Mouse (Mus musculus): ENCODE results near the gene Ces3b.
"Not testable (repeated sequence)": the region's sequence is repeated elsewhere in the genome, so short reads cannot be mapped to it uniquely, and the experiment has no call there.

Gene Ces3b

DNA sequence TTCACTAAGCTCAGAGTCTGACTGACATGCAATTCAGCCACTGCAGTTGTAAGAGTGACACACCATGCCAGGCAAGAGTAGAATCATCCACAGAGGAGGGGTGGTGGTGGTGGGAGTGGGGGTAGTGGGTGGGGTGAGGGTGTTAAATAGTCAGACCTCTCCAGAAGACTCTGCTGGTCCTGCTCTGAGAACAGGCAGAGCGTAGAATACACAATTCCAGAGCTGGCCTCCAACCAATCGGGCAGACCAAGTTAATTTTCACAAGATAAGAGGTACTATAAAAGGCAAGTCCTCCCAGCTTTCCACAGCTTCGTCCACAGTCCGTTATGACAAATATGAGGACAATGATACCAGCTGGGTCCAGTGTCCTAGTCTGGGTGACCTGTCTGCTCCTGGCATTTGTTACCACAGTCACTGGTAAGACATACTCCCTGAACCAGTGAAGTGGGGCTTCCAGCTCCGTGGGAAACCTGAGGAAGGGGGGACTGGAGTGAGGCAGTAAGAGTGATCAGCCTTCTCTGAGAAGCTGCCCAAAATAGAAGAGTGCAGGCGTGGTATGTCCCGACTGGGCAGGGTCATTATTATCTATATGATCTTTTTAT, at the start of gene Ces3b:
Gene Ces3b, plus strand, starts transcription at position 305 of the 602 bp plus-strand sequence.
- ATAC-seq (ENCODE audit: insufficient number of reproducible peaks, low FRiP score, low TSS enrichment), result no peak

GRCm38 (mm10) chr8:105043510-105043909, 40.0 kb upstream of the Ces3b start:
- ATAC-seq (ENCODE audit: insufficient number of reproducible peaks, low FRiP score, low TSS enrichment), result no peak

- ATAC-seq (ENCODE audit: insufficient number of reproducible peaks, low FRiP score, low TSS enrichment), result no peak
Observed at GRCm38 (mm10) chr8:105045824-105046401, 37.6 kb upstream of the Ces3b start.

DNA sequence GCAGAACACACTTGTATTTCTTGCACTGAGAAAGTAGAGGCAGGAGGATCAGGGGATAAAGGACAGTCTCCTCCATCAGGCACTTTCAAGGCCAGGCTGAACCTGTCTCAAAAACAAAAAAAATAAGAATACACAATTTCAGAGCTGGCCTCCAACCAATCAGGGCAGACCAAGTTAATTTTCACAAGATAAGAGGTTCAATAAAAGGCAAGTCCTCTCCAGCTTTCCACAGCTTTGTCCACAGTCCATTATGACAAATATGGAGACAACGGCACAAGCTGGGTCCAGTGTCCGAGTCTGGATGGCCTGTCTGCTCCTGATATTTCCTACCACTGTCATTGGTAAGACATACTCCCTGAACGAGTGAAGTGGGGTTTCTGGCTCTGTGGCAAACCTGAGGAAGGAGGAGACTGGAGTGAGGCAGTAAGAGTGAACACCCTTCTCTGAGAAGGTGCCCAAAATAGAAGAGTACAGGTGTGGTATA, 35.1 kb upstream of the Ces3b start, which contains the start of gene Ces3a:
Gene Ces3a, plus strand, starts transcription at position 231 of the 484 bp plus-strand sequence.
- no peak for ATAC-seq (ENCODE audit: insufficient number of reproducible peaks, low FRiP score, low TSS enrichment)

DNA sequence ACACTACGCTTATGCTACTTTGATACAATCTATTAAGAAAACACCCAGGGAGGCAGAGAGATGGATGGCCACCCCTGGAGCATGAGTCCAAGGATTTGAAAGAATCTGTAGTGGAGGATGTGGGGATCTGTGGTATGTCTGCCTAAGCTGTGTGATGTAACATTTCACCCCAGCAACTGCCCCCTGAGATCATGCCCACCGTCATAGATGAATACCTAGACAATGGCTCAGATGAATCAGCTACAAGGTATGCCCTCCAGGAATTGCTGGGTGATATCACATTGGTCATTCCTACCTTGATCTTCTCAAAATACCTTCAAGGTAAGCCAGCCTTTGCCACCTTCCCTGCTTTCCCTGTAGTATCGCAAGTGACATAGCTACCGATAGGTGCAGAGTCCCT, 27.3 kb upstream of the Ces3b start:
- ATAC-seq (ENCODE audit: insufficient number of reproducible peaks, low FRiP score, low TSS enrichment), result no peak

- no peak for ATAC-seq (ENCODE audit: insufficient number of reproducible peaks, low FRiP score, low TSS enrichment)
Observed at GRCm38 (mm10) chr8:105060056-105060455, 23.5 kb upstream of the Ces3b start.

DNA sequence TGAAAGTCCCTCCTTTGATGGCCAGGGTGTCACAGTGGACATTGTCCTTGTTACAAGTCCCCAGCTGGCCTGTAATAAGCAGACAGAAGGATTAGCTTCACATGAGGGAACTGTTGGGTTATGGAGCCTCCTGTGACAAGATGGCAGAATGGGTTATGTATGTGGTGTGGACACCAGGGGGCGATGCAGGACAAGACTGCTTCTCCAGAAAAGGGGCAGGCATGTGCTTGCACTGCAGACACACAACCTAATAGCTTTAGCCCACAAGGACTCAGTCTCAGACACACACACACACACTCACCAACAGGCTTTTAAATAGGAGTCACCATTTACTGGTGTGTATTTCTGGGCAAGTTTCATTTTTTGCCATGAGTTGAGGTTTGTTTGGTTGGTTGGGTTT, 16.8 kb upstream of the Ces3b start:
- ATAC-seq (ENCODE audit: insufficient number of reproducible peaks, low FRiP score, low TSS enrichment), result no peak

GRCm38 (mm10) chr8:105067905-105068304, 15.6 kb upstream of the Ces3b start:
- ATAC-seq (ENCODE audit: insufficient number of reproducible peaks, low FRiP score, low TSS enrichment), result not testable (repeated sequence)

DNA sequence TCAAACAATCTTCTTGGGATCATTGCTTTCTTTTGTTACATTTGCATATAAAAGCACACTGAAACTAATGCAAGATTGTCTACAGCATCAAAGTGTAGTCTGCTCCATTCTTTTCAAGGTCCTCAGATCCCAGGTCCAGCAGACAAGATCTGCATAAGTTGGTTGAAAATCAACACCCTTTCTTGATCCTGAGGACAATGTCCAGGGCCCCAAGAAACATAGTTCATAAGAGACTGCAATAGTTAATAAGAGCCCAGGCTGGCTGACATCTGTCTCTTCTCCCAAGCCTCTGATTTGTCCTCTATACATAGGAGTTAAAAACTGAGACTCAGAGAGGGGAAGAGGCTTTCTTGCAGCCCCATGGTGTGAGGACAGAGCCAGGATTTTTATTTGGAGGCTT, 14.6 kb upstream of the Ces3b start:
- ATAC-seq (ENCODE audit: insufficient number of reproducible peaks, low FRiP score, low TSS enrichment), result no peak

DNA sequence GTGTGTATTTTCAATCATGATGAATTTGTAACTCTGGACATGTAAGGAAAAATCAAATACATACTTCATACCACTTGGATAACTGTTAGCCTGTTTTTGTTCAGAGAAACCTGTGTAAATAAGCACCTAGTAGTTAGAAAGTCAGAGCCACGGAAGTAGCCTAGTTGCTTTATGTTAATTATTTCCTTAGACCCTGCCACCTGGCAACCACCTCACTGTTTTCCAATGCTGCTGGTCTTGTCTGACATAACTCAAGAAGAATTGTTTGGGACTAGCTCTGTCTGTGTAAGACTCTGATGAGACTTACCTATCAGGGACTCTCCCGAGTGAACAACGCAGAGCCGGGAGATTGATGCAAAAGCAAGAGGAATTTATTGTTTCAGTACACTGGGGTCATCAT, 7.0 kb upstream of the Ces3b start:
- no peak for ATAC-seq (ENCODE audit: insufficient number of reproducible peaks, low FRiP score, low TSS enrichment)

GRCm38 (mm10) chr8:105077071-105077470, 6.5 kb upstream of the Ces3b start:
- ATAC-seq (ENCODE audit: insufficient number of reproducible peaks, low FRiP score, low TSS enrichment), result no peak

- ATAC-seq (ENCODE audit: insufficient number of reproducible peaks, low FRiP score, low TSS enrichment), result no peak
Observed at GRCm38 (mm10) chr8:105078591-105078990, 5.0 kb upstream of the Ces3b start.

DNA sequence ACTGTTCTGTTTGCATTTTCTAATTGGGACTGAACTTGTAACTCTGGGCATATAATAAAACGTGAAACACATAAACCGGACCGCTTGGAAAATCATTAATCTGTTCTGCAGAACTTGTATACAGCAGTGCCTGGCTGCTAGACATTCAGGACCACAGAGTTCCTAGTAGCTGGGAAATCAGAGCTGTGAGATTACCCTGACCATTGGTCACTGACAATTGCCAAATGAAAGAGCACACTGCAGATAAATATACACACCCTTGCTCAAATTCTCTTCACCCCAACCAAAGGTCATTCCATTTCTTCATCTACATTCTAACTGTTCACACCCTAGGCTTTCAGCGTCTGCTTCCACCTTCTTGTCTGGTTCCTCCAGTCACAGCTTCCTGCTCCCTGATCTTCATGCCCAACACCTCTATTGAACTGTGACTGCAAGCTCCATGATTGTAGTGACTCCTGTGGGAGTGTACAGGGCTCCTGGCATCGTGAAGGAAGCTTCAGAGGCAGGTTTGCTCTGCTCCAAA, 2.7 kb upstream of the Ces3b start:
- no peak for ATAC-seq (ENCODE audit: insufficient number of reproducible peaks, low FRiP score, low TSS enrichment)

DNA sequence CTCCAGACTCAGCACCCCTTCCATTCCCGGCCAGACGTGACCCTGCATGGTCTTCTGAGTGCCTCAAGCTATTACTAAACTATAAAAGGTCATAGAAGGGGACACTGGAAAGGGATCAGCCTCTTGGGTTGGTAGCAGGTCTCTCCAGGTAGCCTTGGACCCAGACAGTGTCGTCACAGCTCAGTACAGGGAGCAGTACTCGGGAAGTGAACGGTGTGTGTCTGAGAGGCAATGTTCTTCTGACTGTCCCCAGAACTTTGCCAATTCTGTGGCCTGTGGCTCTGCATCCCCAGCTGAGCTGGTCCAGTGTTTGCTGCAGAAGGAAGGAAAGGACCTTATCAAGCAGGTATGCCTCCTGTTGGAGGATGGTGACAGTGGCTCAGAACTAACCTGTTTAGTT, 4.6 kb downstream of the Ces3b start:
- not testable (repeated sequence) for ATAC-seq (ENCODE audit: insufficient number of reproducible peaks, low FRiP score, low TSS enrichment)

GRCm38 (mm10) chr8:105088581-105088980, 5.0 kb downstream of the Ces3b start:
- no peak for ATAC-seq (ENCODE audit: insufficient number of reproducible peaks, low FRiP score, low TSS enrichment)

DNA sequence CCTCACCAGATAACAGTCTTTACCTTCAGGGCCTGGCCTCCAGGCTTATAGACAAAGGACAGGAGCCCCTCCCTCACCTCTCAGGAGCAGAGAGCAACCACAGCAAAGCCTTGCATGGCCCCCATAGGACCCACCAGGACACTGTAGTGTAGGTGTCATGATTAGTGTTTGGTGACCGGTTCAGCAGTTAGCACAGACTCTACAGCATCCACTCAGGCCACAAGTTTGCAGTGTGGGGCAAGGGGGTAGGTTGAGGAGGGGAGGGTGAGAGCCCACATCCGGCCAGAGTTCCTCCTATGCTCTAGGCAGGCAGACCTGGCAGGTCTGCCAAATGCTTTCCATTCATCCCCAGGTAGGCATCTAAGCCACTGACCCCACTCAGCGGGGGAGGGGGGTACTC, 10.4 kb downstream of the Ces3b start:
- no peak for ATAC-seq (ENCODE audit: insufficient number of reproducible peaks, low FRiP score, low TSS enrichment)

DNA sequence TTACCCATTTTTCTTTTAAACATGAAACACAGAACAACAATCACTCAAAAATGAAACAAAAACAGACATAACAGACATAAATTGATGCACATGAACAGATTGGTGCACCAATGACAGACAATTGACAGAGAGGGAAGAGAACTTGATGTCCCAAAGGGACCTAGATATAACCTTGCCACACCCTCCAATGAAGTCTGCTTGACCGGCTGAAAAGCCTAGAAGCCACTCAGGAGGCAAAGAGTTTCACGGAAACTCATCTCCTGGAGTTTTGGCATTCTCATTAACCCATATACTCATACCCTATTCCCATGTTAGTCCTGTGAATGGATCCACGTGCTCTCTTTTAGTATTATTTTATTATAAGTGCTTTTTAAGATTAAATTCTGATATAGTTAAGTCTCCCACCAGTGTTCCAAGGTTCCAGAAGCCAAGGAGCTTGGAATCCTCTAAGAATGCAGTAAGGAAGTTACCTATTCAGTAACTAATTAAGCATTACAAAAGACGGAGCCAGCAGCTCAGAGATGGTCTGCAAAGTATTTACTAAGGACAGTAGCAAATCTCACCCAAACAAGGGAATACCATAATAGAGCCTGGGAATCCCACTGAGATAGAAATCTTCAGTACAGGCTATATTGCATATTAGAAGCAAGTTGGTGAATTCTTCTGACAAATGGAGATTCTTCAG, 18.7 kb downstream of the Ces3b start:
- not testable (repeated sequence) for ATAC-seq (ENCODE audit: insufficient number of reproducible peaks, low FRiP score, low TSS enrichment)

DNA sequence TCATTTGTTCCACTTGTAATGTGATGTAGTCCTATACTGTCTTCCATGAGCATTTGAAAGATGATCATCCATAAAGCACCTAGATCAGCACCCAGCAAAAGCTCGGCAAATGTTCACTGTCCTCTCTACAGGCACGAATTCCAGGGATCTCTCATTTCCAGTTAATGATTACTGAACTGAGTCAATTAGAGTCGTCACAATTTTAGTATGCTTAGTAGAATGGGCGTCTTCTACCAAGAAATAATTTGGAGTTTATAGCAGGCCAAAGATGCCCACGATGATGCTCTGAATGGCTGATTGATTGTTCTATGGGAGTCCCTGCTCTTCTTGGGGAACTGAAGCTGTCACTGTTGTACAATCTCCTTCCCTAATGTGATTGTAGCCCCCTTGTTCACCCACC, 20.1 kb downstream of the Ces3b start:
- ATAC-seq (ENCODE audit: insufficient number of reproducible peaks, low FRiP score, low TSS enrichment), result not testable (repeated sequence)

DNA sequence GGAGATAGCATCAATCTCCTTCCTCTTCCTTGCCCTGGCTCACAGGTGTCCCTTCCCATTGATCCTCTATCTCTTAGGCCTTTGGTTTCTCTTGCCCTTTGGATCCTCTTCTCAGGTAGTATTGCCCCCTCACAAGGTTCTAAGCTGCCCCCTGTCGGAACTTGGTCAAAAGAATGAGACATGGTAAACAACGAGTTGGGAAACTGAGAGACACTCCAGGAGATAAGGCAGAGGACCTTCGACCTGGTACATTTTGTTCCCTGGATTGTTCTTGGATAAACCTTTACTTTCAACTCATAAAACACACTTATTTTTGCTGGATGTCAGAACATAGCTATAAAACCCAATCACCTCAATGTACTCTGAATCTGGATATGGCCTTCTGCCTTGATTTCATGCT, 20.7 kb downstream of the Ces3b start:
- ATAC-seq (ENCODE audit: insufficient number of reproducible peaks, low FRiP score, low TSS enrichment), result no peak

- no peak for ATAC-seq (ENCODE audit: insufficient number of reproducible peaks, low FRiP score, low TSS enrichment)
Observed at GRCm38 (mm10) chr8:105129864-105130263, 46.3 kb downstream of the Ces3b start.

- no peak for ATAC-seq (ENCODE audit: insufficient number of reproducible peaks, low FRiP score, low TSS enrichment)
Observed at GRCm38 (mm10) chr8:105131509-105131908, 48.0 kb downstream of the Ces3b start, which contains the start of gene Ces4a. Gene Ces4a, plus strand, starts transcription at chr8:105131800.
